Mouse (Mus musculus) liver, postnatal 0 days (tissue): ENCODE results near the gene Mterf4. TPM values are rescaled to one million over a fixed set of nuclear protein-coding genes. Genes with fewer than 3 reads are reported as not detected.

Experiments
- ATAC-seq: fragments of 200-750 bp; cut with Nextera tagmentation; 2 replicates; pipeline ENCODE4 v1.8.0; 2017; ENCODE audit warnings: mild to moderate bottlenecking, moderate library complexity
- DNase-seq: peaks from one replicate; pipeline ENCODE4 v3.0.0-alpha.2; 2016
- H3K27ac ChIP-seq: fragments of 300-500 bp; sonication (generic); 2 replicates; pipeline ENCODE4 v1.5.1; 2014; ENCODE audit warnings: antibody characterized with exemption, moderate library complexity, mild to moderate bottlenecking, low read depth
- H3K27me3 ChIP-seq: fragments of 300-500 bp; sonication (generic); 2 replicates; pipeline ENCODE4 v1.6.1; 2014; ENCODE audit warnings: low read length, control low read depth, mixed read lengths; ENCODE audit not compliant: insufficient read depth
- H3K36me3 ChIP-seq: fragments of 300-500 bp; sonication (generic); replicated peaks from 2 replicates; pipeline ENCODE4 v1.6.1; 2014; ENCODE audit warnings: mild to moderate bottlenecking, control low read depth, low read length, moderate library complexity, mixed read lengths; ENCODE audit not compliant: insufficient read depth
- H3K4me1 ChIP-seq: fragments of 300-500 bp; sonication (generic); 2 replicates; pipeline ENCODE4 v1.6.1; 2014; ENCODE audit warnings: antibody characterized with exemption, mild to moderate bottlenecking, control low read depth; ENCODE audit not compliant: insufficient read depth
- H3K4me2 ChIP-seq: fragments of 300-500 bp; sonication (generic); 2 replicates; pipeline ENCODE4 v1.6.1; 2014; ENCODE audit warnings: low read depth, mild to moderate bottlenecking, low read length, moderate library complexity, mixed read lengths
- H3K4me3 ChIP-seq: fragments of 300-500 bp; sonication (generic); 2 replicates; pipeline ENCODE4 v1.5.1; 2014; ENCODE audit warnings: low read depth, low read length
- H3K9ac ChIP-seq: fragments of 300-500 bp; sonication (generic); replicated peaks from 2 replicates; pipeline ENCODE4 v1.6.1; 2014; ENCODE audit warnings: mild to moderate bottlenecking, moderate library complexity
- H3K9me3 ChIP-seq: fragments of 300-500 bp; sonication (generic); 2 replicates; pipeline ENCODE4 v1.6.1; 2016; ENCODE audit warnings: mild to moderate bottlenecking, control low read depth, low read length, mixed read lengths
- CTCF ChIP-seq: sonication (generic); IDR thresholded peaks from 2 replicates; pipeline ENCODE4 v1.5.1; 2016; ENCODE audit warnings: antibody characterized with exemption, low read depth
- EP300 ChIP-seq: IDR thresholded peaks from 2 replicates; pipeline ENCODE4 v1.6.1; 2016; ENCODE audit warnings: antibody characterized with exemption, low read depth, mild to moderate bottlenecking
- WGBS: fragments of 180-500 bp; shearing (Covaris S2); extraction: QIAGEN DNeasy Blood & Tissue Kit; methylation state at CpG from one replicate; pipeline ENCODE4 v1.1.7; 2014; ENCODE audit not compliant: insufficient replicate concordance; 5-methylcytosine and 5-hydroxymethylcytosine counted together
- microRNA-seq: library from miRNA; unstranded; fragments of <30 nt; microRNA quantifications from one replicate; pipeline ENCODE4, GENCODE M21; 2016
- polyA plus RNA-seq: library from polyadenylated mRNA; unstranded; fragments of >200 nt; fragmentation: Nextera tagmentation; extraction: Ambion mirVana; gene quantifications from 2 replicates; pipeline ENCODE4 v1.2.1, GENCODE M21; 2015

The Mterf4 gene
- polyA plus RNA-seq, 1 experiment from 2014 or later = 9.4 TPM

GRCm38 (mm10) chr1:93252586-93252985 lies 53.1 kb downstream of the Mterf4 start:
- no peak for ATAC-seq
- TF ChIP-seq EP300 (no peak), CTCF (no peak)
- 0 out of 2 replicates have a peak, but pooled peaks cover 2% of the 10 kb centered on the region for H3K27me3 ChIP-seq
- no peak for DNase-seq
- no peaks in the 10 kb centered on the region for H3K36me3 ChIP-seq
- 33% methylated on average over 2 of the region's 2 CpGs for WGBS
- no peak overlapping the region for H3K27ac ChIP-seq
- H3K9me3 ChIP-seq = no peaks in the 10 kb centered on the region
- no peaks in the 10 kb centered on the region for H3K4me1 ChIP-seq
- H3K4me3 ChIP-seq = no peak overlapping the region
- H3K4me2 ChIP-seq = no peak overlapping the region
- H3K9ac ChIP-seq = no peak overlapping the region

Small RNA genes lying within 50 kb of the gene (microRNA-seq; reads per million reads assigned to microRNA genes)
- gene Mir6345 = not detected
- gene Mir6901 = not detected
- gene Mir6902 = not detected

Other genes starting within 250 kb of the Mterf4 start
- 0.17 and 0.28 TPM in 2 replicates for gene Kif1a, start 204.0 kb downstream of the Mterf4 start, polyA plus RNA-seq
- 443 and 456 TPM in 2 replicates for gene Agxt, start 170.7 kb downstream of the Mterf4 start, polyA plus RNA-seq
- 0.51 and 0.99 TPM in 2 replicates for gene 2310007B03Rik, start 145.0 kb downstream of the Mterf4 start, polyA plus RNA-seq
- gene Crocc2, start 137.2 kb downstream of the Mterf4 start, polyA plus RNA-seq = not detected in 2 replicates
- gene Sned1, start 70.1 kb downstream of the Mterf4 start, polyA plus RNA-seq = 0.25 and 0.54 TPM in 2 replicates
- 19.5 and 21.2 TPM in 2 replicates for gene Ppp1r7, start 36.9 kb upstream of the Mterf4 start, polyA plus RNA-seq
- 1.9 and 2.3 TPM in 2 replicates for gene Pask, start 37.6 kb upstream of the Mterf4 start, polyA plus RNA-seq
- gene Ano7, start 68.0 kb upstream of the Mterf4 start, polyA plus RNA-seq = not detected in 2 replicates
- 106 and 131 TPM in 2 replicates for gene Hdlbp, start 172.9 kb upstream of the Mterf4 start, polyA plus RNA-seq
- gene Farp2, start 206.2 kb upstream of the Mterf4 start, polyA plus RNA-seq = 3.9 and 4.0 TPM in 2 replicates